Mouse (Mus musculus) heart, adult 2 months (tissue): ENCODE data around the gene Frk. TPM values are rescaled to one million over a fixed set of nuclear protein-coding genes. Genes with fewer than 3 reads are reported as not detected.
A peak's percentile ranks its signal among the peaks of the same experiment; 100 is the strongest.

Source experiments
- DNase-seq, 2 experiments: peaks; one replicate each; pipeline ENCODE4 v3.0.0; 2021
- H3K27ac ChIP-seq: fragments of 200-600 bp; 2 replicates; pipeline ENCODE4 v1.8.1; 2022
- H3K27me3 ChIP-seq: fragments of 200-500 bp; 2 replicates; pipeline ENCODE4 v1.6.1; 2012; ENCODE audit warnings: mild to moderate bottlenecking, low read length, inconsistent platforms, mixed read lengths; ENCODE audit not compliant: control insufficient read depth, insufficient read depth
- H3K36me3 ChIP-seq: fragments of 200-500 bp; 2 replicates; pipeline ENCODE4 v1.6.1; 2012; ENCODE audit warnings: low read length, inconsistent platforms; ENCODE audit not compliant: control insufficient read depth, insufficient read depth
- H3K4me1 ChIP-seq: fragments of 200-500 bp; 2 replicates; pipeline ENCODE4 v1.6.1; 2011; ENCODE audit warnings: low read length; ENCODE audit not compliant: control insufficient read depth, insufficient read depth
- H3K4me3 ChIP-seq: fragments of 200-600 bp; 2 replicates; pipeline ENCODE4 v1.8.1; 2022
- H3K79me2 ChIP-seq: fragments of 200-500 bp; replicated peaks from 2 replicates; pipeline ENCODE4 v1.6.1; 2012; ENCODE audit warnings: mild to moderate bottlenecking, inconsistent platforms, low read length, moderate library complexity, mixed read lengths; ENCODE audit not compliant: control insufficient read depth, insufficient read depth
- H3K9ac ChIP-seq: fragments of 200-500 bp; 2 replicates; pipeline ENCODE4 v1.6.1; 2012; ENCODE audit warnings: low read depth, mild to moderate bottlenecking, control low read depth, inconsistent platforms, low read length, mixed read lengths
- CTCF ChIP-seq: fragments of 200-600 bp; IDR thresholded peaks from 2 replicates; pipeline ENCODE4 v1.8.1; 2022; ENCODE audit warnings: antibody characterized with exemption, mild to moderate bottlenecking, moderate library complexity
- EP300 ChIP-seq: fragments of 200-500 bp; IDR thresholded peaks from 2 replicates; pipeline ENCODE4 v1.6.1; 2011; ENCODE audit warnings: low read depth, low read length, control low read depth; ENCODE audit not compliant: insufficient read depth
- POLR2A ChIP-seq: fragments of 200-500 bp; IDR thresholded peaks from 2 replicates; pipeline ENCODE4 v1.6.1; 2011; ENCODE audit warnings: mild to moderate bottlenecking, low read depth, low read length, control low read depth; ENCODE audit not compliant: insufficient read depth
- WGBS: fragments of 180-500 bp; shearing (Covaris S2); methylation state at CpG from one replicate; pipeline ENCODE4 v1.1.7; 2018; 5-methylcytosine and 5-hydroxymethylcytosine counted together
- intact Hi-C: fragments of 180-260 bp; cut with DNase I; formaldehyde crosslinking; loops from one replicate; pipeline ENCODE4 v1.15.1; 2025
- polyA plus RNA-seq: library from polyadenylated mRNA; depleted of rRNA; stranded (reverse); fragments of >200 nt; gene quantifications from 2 replicates; pipeline ENCODE4 v1.2.3, GENCODE M21; 2012
- total RNA-seq, 2 experiments: library from RNA; stranded (reverse); gene quantifications; 2 replicates each; pipeline ENCODE4 v1.2.3; 2021

Gene Frk
- total and polyA plus RNA-seq, 3 experiments = 0.70 to 2.0 (median 1.9) TPM

GRCm38 (mm10) chr10:34479942-34480455 is 3.2 kb upstream of the Frk start:
- Histone ChIP-seq H3K36me3 (no peaks in the 10 kb centered on the region), H3K27ac (no peak overlapping the region), H3K27me3 (no peaks in the 10 kb centered on the region), H3K9ac (no peak overlapping the region), H3K4me1 (peaks cover 2% of the 10 kb centered on the region), H3K4me3 (no peak overlapping the region), H3K79me2 (no peaks in the 10 kb centered on the region)
- WGBS = 50% methylated on average over 4 of the region's 4 CpGs
- peak in 1 of 2 experiments; percentile 5 for DNase-seq
- TF ChIP-seq CTCF (no peak), EP300 (no peak), POLR2A (no peak)
- intact Hi-C loops = no loop called here

- peaks cover 2% of the 10 kb centered on the region for H3K4me1 ChIP-seq
- DNase-seq = peak; percentile 51 to 62
- H3K79me2 ChIP-seq = no peaks in the 10 kb centered on the region
- no peaks in the 10 kb centered on the region for H3K36me3 ChIP-seq
- no peaks in the 10 kb centered on the region for H3K27me3 ChIP-seq
- 33% methylated on average over 14 of the region's 14 CpGs for WGBS
- peak overlapping the region; percentile 32 for H3K9ac ChIP-seq
- H3K27ac ChIP-seq = peak overlapping the region; percentile 68
- H3K4me3 ChIP-seq = peak overlapping the region; percentile 49
- TF ChIP-seq CTCF (no peak), EP300 (no peak), POLR2A (no peak)
- intact Hi-C loops = no loop called here
These were observed 814 bp downstream of the Frk start for GRCm38 (mm10) chr10:34484014-34484411.

- Histone ChIP-seq H3K27ac (no peak overlapping the region), H3K27me3 (no peaks in the 10 kb centered on the region), H3K4me1 (no peaks in the 10 kb centered on the region), H3K79me2 (no peaks in the 10 kb centered on the region), H3K36me3 (no peaks in the 10 kb centered on the region), H3K9ac (no peak overlapping the region), H3K4me3 (no peak overlapping the region)
- TF ChIP-seq CTCF (peak; percentile 42), POLR2A (no peak)
- DNase-seq = no peak
- intact Hi-C loops = no loop called here
- 71% methylated on average over 4 of the region's 4 CpGs for WGBS
These were observed 1.9 kb downstream of the Frk start for GRCm38 (mm10) chr10:34485079-34485478.

- Histone ChIP-seq H3K4me1 (peaks cover 2% of the 10 kb centered on the region), H3K27me3 (no peaks in the 10 kb centered on the region), H3K27ac (no peak overlapping the region), H3K79me2 (no peaks in the 10 kb centered on the region), H3K36me3 (peaks cover 2% of the 10 kb centered on the region; the same call in 1 of the 2 replicates), H3K9ac (no peak overlapping the region), H3K4me3 (no peak overlapping the region)
- no peak for TF ChIP-seq CTCF
- no peak for TF ChIP-seq POLR2A
- no peak for TF ChIP-seq EP300
- 73% methylated on average over 2 of the region's 2 CpGs for WGBS
- intact Hi-C loops = no loop called here
- DNase-seq = no peak
These were observed 24.6 kb downstream of the Frk start for GRCm38 (mm10) chr10:34507807-34508206.

GRCm38 (mm10) chr10:34508593-34508992 is 25.4 kb downstream of the Frk start:
- DNase-seq = no peak
- intact Hi-C loops = no loop called here
- Histone ChIP-seq H3K4me1 (peaks cover 2% of the 10 kb centered on the region), H3K27ac (no peak overlapping the region), H3K36me3 (peaks cover 2% of the 10 kb centered on the region), H3K27me3 (no peaks in the 10 kb centered on the region), H3K79me2 (no peaks in the 10 kb centered on the region), H3K9ac (no peak overlapping the region), H3K4me3 (no peak overlapping the region)
- TF ChIP-seq EP300 (no peak), POLR2A (no peak), CTCF (no peak)
- WGBS = 30% methylated on average over 1 of the region's 1 CpGs

GRCm38 (mm10) chr10:34509256-34509655 is 26.1 kb downstream of the Frk start:
- 94% methylated on average over 2 of the region's 2 CpGs for WGBS
- TF ChIP-seq POLR2A (no peak), CTCF (no peak)

More at GRCm38 (mm10) chr10:34509256-34509655, 26.1 kb downstream of the Frk start:
- Histone ChIP-seq H3K4me1 (peaks cover 3% of the 10 kb centered on the region), H3K4me3 (no peak overlapping the region), H3K27me3 (no peaks in the 10 kb centered on the region), H3K36me3 (peaks cover 2% of the 10 kb centered on the region), H3K79me2 (no peaks in the 10 kb centered on the region), H3K9ac (no peak overlapping the region), H3K27ac (no peak overlapping the region)
- intact Hi-C loops = no loop called here
- no peak for DNase-seq
